Mouse (Mus musculus) limb, embryonic 15.5 days (tissue): ENCODE results near the gene Copb1. TPM values are rescaled to one million over a fixed set of nuclear protein-coding genes. Genes with fewer than 3 reads are reported as not detected.

Experiments
- ATAC-seq: fragments of 200-750 bp; cut with Nextera tagmentation; 2 replicates; pipeline ENCODE4 v1.8.0; 2017; ENCODE audit warnings: low read depth, moderate TSS enrichment; ENCODE audit not compliant: insufficient number of reproducible peaks, low FRiP score, low TSS enrichment
- H3K27ac ChIP-seq: fragments of 300-500 bp; sonication (generic); 2 replicates; pipeline ENCODE4 v1.5.1; 2015; ENCODE audit warnings: moderate library complexity, mild to moderate bottlenecking, inconsistent platforms
- H3K27me3 ChIP-seq: fragments of 300-500 bp; sonication (generic); 2 replicates; pipeline ENCODE4 v1.6.1; 2015; ENCODE audit warnings: inconsistent platforms
- H3K36me3 ChIP-seq: fragments of 300-500 bp; sonication (generic); 2 replicates; pipeline ENCODE4 v1.6.1; 2015; ENCODE audit warnings: inconsistent platforms
- H3K4me1 ChIP-seq: fragments of 300-500 bp; sonication (generic); 2 replicates; pipeline ENCODE4 v1.6.1; 2015; ENCODE audit warnings: inconsistent platforms
- H3K4me2 ChIP-seq: fragments of 300-500 bp; sonication (generic); 2 replicates; pipeline ENCODE4 v1.6.1; 2015; ENCODE audit warnings: mild to moderate bottlenecking, inconsistent platforms
- H3K4me3 ChIP-seq: fragments of 300-500 bp; sonication (generic); 2 replicates; pipeline ENCODE4 v1.5.1; 2015; ENCODE audit warnings: mild to moderate bottlenecking, inconsistent platforms
- H3K9ac ChIP-seq: fragments of 300-500 bp; sonication (generic); 2 replicates; pipeline ENCODE4 v1.6.1; 2015; ENCODE audit warnings: inconsistent platforms
- H3K9me3 ChIP-seq: fragments of 300-500 bp; sonication (generic); 2 replicates; pipeline ENCODE4 v1.6.1; 2016; ENCODE audit warnings: inconsistent platforms
- WGBS: fragments of 180-500 bp; shearing (Covaris S2); methylation state at CpG from one replicate; pipeline ENCODE4 v1.1.7; 2015; 5-methylcytosine and 5-hydroxymethylcytosine counted together
- polyA plus RNA-seq: library from polyadenylated mRNA; unstranded; fragments of >200 nt; fragmentation: Nextera tagmentation; extraction: Ambion mirVana; gene quantifications from 2 replicates; pipeline ENCODE4 v1.2.1, GENCODE M21; 2015

Gene Copb1
- polyA plus RNA-seq, 1 experiment from 2014 or later, result 143 TPM

DNA sequence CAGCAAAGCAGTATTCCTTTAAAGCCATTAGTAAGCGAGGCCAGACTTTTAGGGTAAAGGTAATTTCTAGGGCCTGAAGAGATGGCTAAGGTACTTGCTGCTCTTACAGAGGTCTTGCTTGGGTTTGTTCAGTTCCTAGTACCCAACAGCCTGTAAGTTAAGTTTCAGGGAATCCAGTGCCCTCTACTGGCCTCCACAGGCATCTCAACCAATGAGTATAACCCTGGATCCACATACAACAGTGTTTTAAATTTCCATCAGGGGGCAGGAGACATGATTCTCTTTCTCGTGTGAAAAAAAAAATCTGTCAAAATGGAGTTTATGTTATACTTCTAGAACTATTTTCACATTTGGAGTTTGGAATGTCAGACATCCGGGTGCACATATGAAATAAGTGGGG is 27.2 kb upstream of the Copb1 start:
- no peak overlapping the region for H3K4me2 ChIP-seq
- H3K27ac ChIP-seq, result no peak overlapping the region
- no peak overlapping the region for H3K4me3 ChIP-seq
- H3K27me3 ChIP-seq, result no peaks in the 10 kb centered on the region
- ATAC-seq, result no peak
- H3K36me3 ChIP-seq, result no peaks in the 10 kb centered on the region
- H3K9me3 ChIP-seq, result no peaks in the 10 kb centered on the region
- 0 out of 2 replicates have a peak, but pooled peaks cover 2% of the 10 kb centered on the region for H3K4me1 ChIP-seq
- H3K9ac ChIP-seq, result no peak overlapping the region
- WGBS, result 54% methylated on average over 3 of the region's 3 CpGs

- Histone ChIP-seq H3K4me2 (peak within 1 kb of the TSS; percentile 71), H3K27ac (peak within 1 kb of the TSS; percentile 78), H3K36me3 (peaks cover 21% of the 10 kb centered on the region), H3K9me3 (no peaks in the 10 kb centered on the region), H3K4me1 (peaks cover 14% of the 10 kb centered on the region), H3K4me3 (peak within 1 kb of the TSS; percentile 73), H3K9ac (peak within 1 kb of the TSS; percentile 80), H3K27me3 (no peaks in the 10 kb centered on the region)
- ATAC-seq, result peak; percentile 88
- WGBS, result under 1% methylated on average over 39 of the region's 39 CpGs
These were observed 21.7 kb upstream of the Copb1 start, which contains the start of gene Psma1 for GRCm38 (mm10) chr7:114276005-114276752. Gene Psma1 (minus strand): TSS chr7:114276118.

- Histone ChIP-seq H3K27me3 (no peaks in the 10 kb centered on the region), H3K4me1 (peaks cover 14% of the 10 kb centered on the region), H3K9ac (peak overlapping the region; percentile 80), H3K4me3 (peak overlapping the region; percentile 73), H3K36me3 (peaks cover 22% of the 10 kb centered on the region), H3K27ac (peak overlapping the region; percentile 51; the same call in 1 of the 2 replicates), H3K4me2 (peak overlapping the region; percentile 71), H3K9me3 (no peaks in the 10 kb centered on the region)
- peak; percentile 78; the same call in 1 of the 2 replicates for ATAC-seq
- 2% methylated on average over 24 of the region's 24 CpGs for WGBS
These were observed 21.0 kb upstream of the Copb1 start for GRCm38 (mm10) chr7:114275372-114276004.

DNA sequence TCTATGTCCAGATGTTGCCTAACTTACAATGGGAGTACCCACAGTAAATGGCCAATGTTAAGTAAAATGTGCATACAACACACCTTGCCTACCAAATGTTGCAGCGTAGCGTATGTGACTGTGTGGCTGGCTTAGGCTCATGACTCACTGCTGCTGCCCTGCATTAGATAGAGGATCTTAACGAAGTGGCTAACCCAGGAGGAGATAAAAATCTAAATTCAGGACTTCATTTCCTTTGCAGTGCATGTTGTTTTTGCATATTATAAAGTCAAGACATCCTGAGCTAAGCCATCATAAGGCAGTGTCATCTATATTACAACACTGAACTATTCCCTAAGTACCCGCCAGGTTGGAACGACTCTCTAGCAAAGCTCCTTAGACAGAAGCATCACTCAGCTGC is 13.9 kb upstream of the Copb1 start:
- Histone ChIP-seq H3K36me3 (peaks cover 80% of the 10 kb centered on the region), H3K27me3 (no peaks in the 10 kb centered on the region), H3K4me3 (no peak overlapping the region), H3K27ac (no peak overlapping the region), H3K9me3 (0 out of 2 replicates have a peak, but pooled peaks cover under 1% of the 10 kb centered on the region), H3K4me1 (no peaks in the 10 kb centered on the region), H3K9ac (no peak overlapping the region), H3K4me2 (no peak overlapping the region)
- WGBS, result 92% methylated on average over 5 of the region's 5 CpGs
- ATAC-seq, result no peak

GRCm38 (mm10) chr7:114251684-114252083 is 2.8 kb downstream of the Copb1 start:
- Histone ChIP-seq H3K9me3 (no peaks in the 10 kb centered on the region), H3K9ac (no peak overlapping the region), H3K36me3 (peaks cover 42% of the 10 kb centered on the region), H3K27me3 (no peaks in the 10 kb centered on the region), H3K27ac (no peak overlapping the region), H3K4me3 (no peak overlapping the region), H3K4me2 (no peak overlapping the region), H3K4me1 (peaks cover 6% of the 10 kb centered on the region; the same call in 1 of the 2 replicates)
- ATAC-seq, result no peak
- WGBS, result 90% methylated on average over 3 of the region's 3 CpGs

DNA sequence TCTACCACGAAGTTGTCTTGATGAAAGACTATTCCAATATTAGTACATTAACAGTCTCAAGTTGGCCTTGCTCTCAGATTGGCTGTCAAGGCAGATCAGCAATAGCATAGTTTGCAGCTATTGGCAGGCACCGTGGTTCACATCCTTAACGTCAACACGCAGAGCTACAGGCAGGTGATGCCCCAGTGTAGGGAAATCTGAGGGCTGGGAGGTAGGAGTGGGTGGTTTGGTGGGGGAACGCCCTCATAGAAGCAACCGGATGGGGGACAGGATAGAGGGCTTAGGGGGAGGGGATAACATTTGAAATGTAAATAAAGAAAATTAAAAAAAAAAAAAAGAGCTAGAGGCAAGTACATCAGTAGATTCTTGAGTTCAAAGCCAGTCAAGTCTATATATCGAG is 20.5 kb downstream of the Copb1 start:
- no peak overlapping the region for H3K4me2 ChIP-seq
- H3K9ac ChIP-seq, result no peak overlapping the region
- no peaks in the 10 kb centered on the region for H3K9me3 ChIP-seq
- no peaks in the 10 kb centered on the region for H3K27me3 ChIP-seq
- ATAC-seq, result no peak
- no peaks in the 10 kb centered on the region for H3K4me1 ChIP-seq
- peaks cover 69% of the 10 kb centered on the region for H3K36me3 ChIP-seq
- 80% methylated on average over 7 of the region's 7 CpGs for WGBS
- no peak overlapping the region for H3K4me3 ChIP-seq
- no peak overlapping the region for H3K27ac ChIP-seq

- no peak for ATAC-seq
- Histone ChIP-seq H3K4me1 (no peaks in the 10 kb centered on the region), H3K9ac (no peak overlapping the region), H3K4me3 (no peak overlapping the region), H3K27me3 (no peaks in the 10 kb centered on the region), H3K9me3 (no peaks in the 10 kb centered on the region), H3K27ac (no peak overlapping the region), H3K4me2 (no peak overlapping the region), H3K36me3 (peaks cover 68% of the 10 kb centered on the region)
- WGBS, result 92% methylated on average over 7 of the region's 7 CpGs
These were observed 21.5 kb downstream of the Copb1 start for GRCm38 (mm10) chr7:114232982-114233381.

- Histone ChIP-seq H3K9me3 (no peaks in the 10 kb centered on the region), H3K4me2 (no peak overlapping the region), H3K4me1 (no peaks in the 10 kb centered on the region), H3K27me3 (no peaks in the 10 kb centered on the region), H3K4me3 (no peak overlapping the region), H3K27ac (no peak overlapping the region), H3K9ac (no peak overlapping the region), H3K36me3 (peaks cover 66% of the 10 kb centered on the region)
- WGBS, result 93% methylated on average over 3 of the region's 3 CpGs
- no peak for ATAC-seq
These were observed 22.7 kb downstream of the Copb1 start for GRCm38 (mm10) chr7:114231857-114232256.

GRCm38 (mm10) chr7:114226521-114226920 is 28.0 kb downstream of the Copb1 start:
- Histone ChIP-seq H3K9ac (no peak overlapping the region), H3K36me3 (peaks cover 56% of the 10 kb centered on the region), H3K27ac (no peak overlapping the region), H3K4me1 (no peaks in the 10 kb centered on the region), H3K9me3 (no peaks in the 10 kb centered on the region), H3K27me3 (no peaks in the 10 kb centered on the region), H3K4me3 (no peak overlapping the region), H3K4me2 (no peak overlapping the region)
- 94% methylated on average over 1 of the region's 1 CpGs for WGBS
- no peak for ATAC-seq

DNA sequence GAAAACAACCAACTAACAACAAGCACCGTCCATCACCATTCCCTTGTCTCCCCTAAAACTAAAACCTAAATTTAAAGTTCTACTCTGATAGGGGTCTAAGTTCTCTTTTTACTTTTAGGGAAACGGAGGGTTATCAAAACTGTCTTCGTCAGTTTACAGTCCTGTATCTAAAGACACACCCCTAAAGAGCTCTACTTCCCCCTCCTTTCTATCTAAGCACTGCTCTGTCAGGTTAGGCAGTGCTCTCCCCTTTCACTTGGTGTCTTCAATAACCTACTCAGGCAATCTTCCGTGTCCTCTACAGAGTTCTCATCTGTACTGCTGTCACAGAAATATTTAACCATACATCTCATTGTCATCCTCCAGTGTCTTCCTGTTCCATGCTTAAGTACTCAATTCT is 34.1 kb downstream of the Copb1 start:
- no peak overlapping the region for H3K4me3 ChIP-seq
- H3K27me3 ChIP-seq, result no peaks in the 10 kb centered on the region
- no peak overlapping the region for H3K9ac ChIP-seq
- H3K9me3 ChIP-seq, result no peaks in the 10 kb centered on the region
- WGBS, result 93% methylated on average over 4 of the region's 4 CpGs
- ATAC-seq, result no peak
- H3K4me1 ChIP-seq, result no peaks in the 10 kb centered on the region
- no peak overlapping the region for H3K4me2 ChIP-seq
- H3K36me3 ChIP-seq, result peaks cover 46% of the 10 kb centered on the region
- H3K27ac ChIP-seq, result no peak overlapping the region

GRCm38 (mm10) chr7:114216908-114217307 is 37.6 kb downstream of the Copb1 start:
- Histone ChIP-seq H3K9ac (no peak overlapping the region), H3K27me3 (no peaks in the 10 kb centered on the region), H3K4me2 (no peak overlapping the region), H3K9me3 (no peaks in the 10 kb centered on the region), H3K4me1 (no peaks in the 10 kb centered on the region), H3K36me3 (peaks cover 53% of the 10 kb centered on the region), H3K4me3 (no peak overlapping the region), H3K27ac (no peak overlapping the region)
- no peak for ATAC-seq
- WGBS, result 88% methylated on average over 2 of the region's 2 CpGs

DNA sequence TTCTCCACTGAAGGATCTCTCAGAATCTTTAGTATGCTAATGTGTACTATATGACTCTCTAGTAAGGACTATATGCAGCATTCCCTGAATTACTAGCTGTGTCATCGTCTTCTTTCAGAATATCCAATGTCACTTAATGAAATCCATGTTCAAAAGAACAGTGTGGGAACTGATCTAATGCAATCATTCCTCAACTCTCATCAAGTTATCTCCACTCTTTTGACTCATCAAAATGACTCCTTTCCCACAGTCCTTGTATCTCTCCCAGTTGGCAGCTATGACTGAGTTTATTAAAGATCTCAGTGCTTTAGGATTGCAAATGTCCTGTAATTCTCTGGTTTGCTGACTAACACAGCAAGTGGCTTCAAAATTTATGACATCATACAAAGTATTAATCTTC is 40.1 kb downstream of the Copb1 start:
- H3K4me3 ChIP-seq, result no peak overlapping the region
- H3K4me1 ChIP-seq, result no peaks in the 10 kb centered on the region
- no peaks in the 10 kb centered on the region for H3K27me3 ChIP-seq
- ATAC-seq, result no peak
- no peaks in the 10 kb centered on the region for H3K9me3 ChIP-seq
- 85% methylated on average over 1 of the region's 1 CpGs for WGBS
- H3K4me2 ChIP-seq, result no peak overlapping the region
- H3K27ac ChIP-seq, result no peak overlapping the region
- H3K36me3 ChIP-seq, result peaks cover 46% of the 10 kb centered on the region
- no peak overlapping the region for H3K9ac ChIP-seq
